ENCODE assay signal across 16 mouse cellular contexts in genomic region chr19:45077742-45078645, GRCm38 (mm10). TPM values are rescaled to one million over a fixed set of nuclear protein-coding genes. Genes with fewer than 3 reads are reported as not detected.
DNase-seq lines count a peak whose midpoint lies in the region; ATAC-seq lines count a peak whose summit lies in the region.
"Had no signal": no experiment of that assay in that cellular context is flagged by ENCODE, and none has a peak within 500 bp of the region (broad histone marks: within the 10 kb centered on the region; RNA-seq: fewer than 3 reads in every experiment).

No protein-coding gene starts in this region.

- H3K27me3 ChIP-seq in kidney, embryonic 16.5 days (ENCODE audit: insufficient read depth, low read length), result peaks cover 63% of the 10 kb centered on the region
- peaks cover 63% of the 10 kb centered on the region for H3K27me3 ChIP-seq in kidney, embryonic 14.5 days (ENCODE audit: control insufficient read depth, insufficient read depth, low read length)
- peaks cover 91% of the 10 kb centered on the region for H3K27me3 ChIP-seq in embryonic facial prominence, embryonic 10.5 days (replicated peaks; ENCODE audit: low read depth, poor library complexity, severe bottlenecking)
- peaks cover 54% of the 10 kb centered on the region for H3K27me3 ChIP-seq in embryonic facial prominence, embryonic 15.5 days

- H3K4me2 ChIP-seq in kidney, embryonic 16.5 days (replicated peaks; ENCODE audit: low read depth, low read length), result peak overlapping the region; percentile 62; the same call in 1 of the 2 replicates
- H3K4me2 ChIP-seq in kidney, embryonic 14.5 days (replicated peaks; ENCODE audit: low read depth, low read length), result no peak overlapping the region
- H3K4me2 ChIP-seq in embryonic facial prominence, embryonic 15.5 days (replicated peaks), result peak overlapping the region; percentile 92

- no peak overlapping the region for H3K4me3 ChIP-seq in kidney, embryonic 16.5 days (ENCODE audit: low read length)
- no peak overlapping the region for H3K4me3 ChIP-seq in kidney, embryonic 14.5 days (ENCODE audit: low read length)
- peak overlapping the region; percentile 63; the same call in 1 of the 2 replicates for H3K4me3 ChIP-seq in embryonic facial prominence, embryonic 10.5 days
- H3K4me3 ChIP-seq in embryonic facial prominence, embryonic 15.5 days (replicated peaks), result peak overlapping the region; percentile 78

- H3K9me3 ChIP-seq in kidney, embryonic 16.5 days (ENCODE audit: low read length), result no peaks in the 10 kb centered on the region
- no peaks in the 10 kb centered on the region for H3K9me3 ChIP-seq in kidney, embryonic 14.5 days (ENCODE audit: control insufficient read depth, low read length)
- no peaks in the 10 kb centered on the region for H3K9me3 ChIP-seq in embryonic facial prominence, embryonic 10.5 days
- H3K9me3 ChIP-seq in embryonic facial prominence, embryonic 15.5 days (replicated peaks), result no peaks in the 10 kb centered on the region
- H3K9me3 ChIP-seq: midbrain, embryonic 13.5 days; neural tube, embryonic 13.5 days had no signal

- 6% methylated on average over 20 of the region's 20 CpGs for WGBS in kidney, embryonic 16.5 days
- 6% methylated on average over 20 of the region's 20 CpGs for WGBS in kidney, embryonic 14.5 days
- 4% methylated on average over 20 of the region's 20 CpGs for WGBS in embryonic facial prominence, embryonic 10.5 days
- WGBS in embryonic facial prominence, embryonic 15.5 days, result 11% methylated on average over 20 of the region's 20 CpGs

- H3K36me3 ChIP-seq in kidney, embryonic 16.5 days (ENCODE audit: insufficient read depth, low read length), result no peaks in the 10 kb centered on the region
- no peaks in the 10 kb centered on the region for H3K36me3 ChIP-seq in kidney, embryonic 14.5 days (ENCODE audit: control insufficient read depth, insufficient read depth, low read length)
- H3K36me3 ChIP-seq in embryonic facial prominence, embryonic 10.5 days (replicated peaks), result no peaks in the 10 kb centered on the region
- no peaks in the 10 kb centered on the region for H3K36me3 ChIP-seq in embryonic facial prominence, embryonic 15.5 days
- H3K36me3 ChIP-seq: midbrain, embryonic 13.5 days; neural tube, embryonic 13.5 days had no signal

- DNase-seq in heart, adult 11 months, result peak; percentile 92
- DNase-seq in heart, adult 18-20 months, result no peak
- peak; percentile 53 for DNase-seq in embryonic facial prominence, embryonic 10.5 days (ENCODE audit: low spot score)
- DNase-seq in urinary bladder, adult 2 months (ENCODE audit: low spot score), result no peak
- no peak for DNase-seq in right cerebral cortex, postnatal 10 days (ENCODE audit: low spot score in 2 of 2)
- DNase-seq: adrenal gland, postnatal 10 days; kidney, adult 8-10 months; layer of hippocampus, adult 9-11 months; left cerebral cortex, postnatal 4 days; lung, embryonic 14.5 days had no signal

- no peak overlapping the region for H3K27ac ChIP-seq in kidney, embryonic 16.5 days (ENCODE audit: low read length)
- no peak overlapping the region for H3K27ac ChIP-seq in kidney, embryonic 14.5 days (ENCODE audit: low read depth, low read length)
- H3K27ac ChIP-seq in embryonic facial prominence, embryonic 10.5 days (replicated peaks), result no peak overlapping the region
- H3K27ac ChIP-seq in embryonic facial prominence, embryonic 15.5 days (replicated peaks), result no peak overlapping the region
- H3K27ac ChIP-seq: midbrain, embryonic 13.5 days; neural tube, embryonic 13.5 days had no signal

- peaks cover 50% of the 10 kb centered on the region for H3K4me1 ChIP-seq in kidney, embryonic 16.5 days (ENCODE audit: insufficient read depth, low read length)
- peaks cover 43% of the 10 kb centered on the region for H3K4me1 ChIP-seq in kidney, embryonic 14.5 days (ENCODE audit: control insufficient read depth, insufficient read depth, low read length)
- peaks cover 78% of the 10 kb centered on the region for H3K4me1 ChIP-seq in embryonic facial prominence, embryonic 10.5 days
- H3K4me1 ChIP-seq in embryonic facial prominence, embryonic 15.5 days, result peaks cover 73% of the 10 kb centered on the region

- H3K9ac ChIP-seq in kidney, embryonic 16.5 days (replicated peaks; ENCODE audit: low read length), result no peak overlapping the region
- no peak overlapping the region for H3K9ac ChIP-seq in kidney, embryonic 14.5 days (ENCODE audit: low read depth, low read length)
- no peak overlapping the region for H3K9ac ChIP-seq in embryonic facial prominence, embryonic 15.5 days
- H3K9ac ChIP-seq: lung, embryonic 14.5 days had no signal

- ATAC-seq in kidney, embryonic 16.5 days (ENCODE audit: low FRiP score, low TSS enrichment), result no peak
- ATAC-seq in kidney, embryonic 14.5 days (ENCODE audit: low FRiP score, low TSS enrichment), result no peak
- ATAC-seq in embryonic facial prominence, embryonic 15.5 days (ENCODE audit: insufficient number of reproducible peaks, low FRiP score, low TSS enrichment, low read depth), result no peak
- ATAC-seq: midbrain, embryonic 13.5 days had no signal

RNA-seq across cellular contexts. Expression of gene Kazald1, which starts 3.0 kb away (rescaled TPM):
- total RNA-seq in heart, adult 18-20 months (2021), result 1 to 10 TPM; 3.3 to 4.1 TPM
- 14.6 and 18.4 TPM in 2 replicates for polyA plus RNA-seq in kidney, embryonic 16.5 days (2015; fragmentation: Nextera tagmentation; extraction: Ambion mirVana)
- 10.7 and 10.9 TPM in 2 replicates for polyA plus RNA-seq in kidney, embryonic 14.5 days (2014; fragmentation: Nextera tagmentation; extraction: Ambion mirVana)
- polyA plus RNA-seq in embryonic facial prominence, embryonic 10.5 days (2016; fragmentation: Nextera tagmentation; extraction: Ambion mirVana), result 3.7 and 6.7 TPM in 2 replicates
- polyA plus RNA-seq in embryonic facial prominence, embryonic 15.5 days (2015; fragmentation: Nextera tagmentation; extraction: Ambion mirVana), result 58.2 and 59.1 TPM in 2 replicates
- polyA plus RNA-seq in urinary bladder, adult 2 months (2012; rRNA removed), result 24.9 and 25.1 TPM in 2 replicates
- total RNA-seq: granulocyte monocyte progenitor cell, adult 5-6 weeks had no signal

RNA-seq across cellular contexts. Expression of gene Sfxn3, which starts 30.7 kb away (rescaled TPM):
- 1 to 10 TPM; 7.8 to 8.9 TPM for total RNA-seq in heart, adult 18-20 months (2021)
- polyA plus RNA-seq in kidney, embryonic 16.5 days (2015; fragmentation: Nextera tagmentation; extraction: Ambion mirVana), result 25.6 and 27.4 TPM in 2 replicates
- polyA plus RNA-seq in kidney, embryonic 14.5 days (2014; fragmentation: Nextera tagmentation; extraction: Ambion mirVana), result 11.0 and 18.3 TPM in 2 replicates
- polyA plus RNA-seq in embryonic facial prominence, embryonic 10.5 days (2016; fragmentation: Nextera tagmentation; extraction: Ambion mirVana), result 7.7 and 9.8 TPM in 2 replicates
- 37.4 and 41.3 TPM in 2 replicates for polyA plus RNA-seq in embryonic facial prominence, embryonic 15.5 days (2015; fragmentation: Nextera tagmentation; extraction: Ambion mirVana)
- polyA plus RNA-seq in urinary bladder, adult 2 months (2012; rRNA removed), result 46.3 and 51.2 TPM in 2 replicates

RNA-seq across cellular contexts. Expression of gene Pdzd7, which starts 32.5 kb away (rescaled TPM):
- not detected for total RNA-seq in heart, adult 18-20 months (2021)
- polyA plus RNA-seq in kidney, embryonic 16.5 days (2015; fragmentation: Nextera tagmentation; extraction: Ambion mirVana), result 0.82 and 0.89 TPM in 2 replicates
- polyA plus RNA-seq in kidney, embryonic 14.5 days (2014; fragmentation: Nextera tagmentation; extraction: Ambion mirVana), result 1.3 and 1.4 TPM in 2 replicates
- polyA plus RNA-seq in embryonic facial prominence, embryonic 10.5 days (2016; fragmentation: Nextera tagmentation; extraction: Ambion mirVana), result 0.27 and 0.65 TPM in 2 replicates
- polyA plus RNA-seq in embryonic facial prominence, embryonic 15.5 days (2015; fragmentation: Nextera tagmentation; extraction: Ambion mirVana), result 0.68 and 0.75 TPM in 2 replicates
- 0.99 and 1.1 TPM in 2 replicates for polyA plus RNA-seq in urinary bladder, adult 2 months (2012; rRNA removed)

Comparison
In these comparisons a context has a peak if more than half of its experiments do, and no peak if none do; other contexts are left out.
1. DNase-seq: peak in heart, adult 11 months (single experiment) and embryonic facial prominence, embryonic 10.5 days (single experiment); none in heart, adult 18-20 months (0 of 2), urinary bladder, adult 2 months (single experiment) and right cerebral cortex, postnatal 10 days (0 of 2).
2. H3K4me3 ChIP-seq: peak in embryonic facial prominence, embryonic 10.5 days (single experiment) and embryonic facial prominence, embryonic 15.5 days (single experiment); none in kidney, embryonic 16.5 days (single experiment) and kidney, embryonic 14.5 days (single experiment).